Mouse (Mus musculus): ENCODE measurements at regions not wholly inside any gene's neighbourhood (a gene's known extent, or its start where the extent isn't known, plus 50 kb on each side); places are given as distances from the start of the nearest gene placed in this dataset.

DNA sequence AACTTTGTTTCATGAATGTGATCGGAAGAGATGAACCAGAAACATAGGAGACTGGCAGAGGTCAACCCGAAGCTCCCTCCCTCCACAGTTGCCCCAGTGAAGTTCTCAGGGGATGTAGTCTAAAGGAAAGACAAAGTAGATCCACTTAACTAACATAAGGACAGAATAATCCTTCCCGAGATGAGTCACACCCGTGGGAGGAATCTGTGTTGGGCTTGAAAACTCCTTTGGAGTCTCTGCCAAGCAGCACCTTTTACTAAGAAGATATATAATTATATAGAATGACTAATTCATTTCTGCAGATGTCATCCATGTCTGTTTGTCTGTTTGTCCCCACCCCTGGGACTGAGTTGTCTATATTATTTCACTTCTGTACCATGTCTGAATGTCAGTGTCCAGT is 59.1 kb upstream of the Pde1a start:
- H3K4me3 ChIP-seq (ENCODE audit: insufficient read depth in 1 of 2, low read depth in 1 of 2, low read length in 2 of 2, poor library complexity in 1 of 2, severe bottlenecking in 1 of 2), result no peak overlapping the region
- no peaks in the 10 kb centered on the region for H3K36me3 ChIP-seq (ENCODE audit: control insufficient read depth, insufficient read depth, low read length, poor library complexity, severe bottlenecking)
- no peaks in the 10 kb centered on the region for H3K9me3 ChIP-seq (ENCODE audit: control insufficient read depth, insufficient read depth, low read depth, low read length)
- no peak for DNase-seq (ENCODE audit: low read depth, low spot score)
- in situ Hi-C loops (cut with MboI; ENCODE audit: low sequenced_read_pairs in 2 of 2, unreplicated experiment in 2 of 2), result no loop called here
- TF ChIP-seq ZC3H11A (IDR thresholded peaks at IDR 0.05; ENCODE audit: borderline replicate concordance, low read depth, low read length), result no peak
- no peak for TF ChIP-seq HCFC1 (IDR thresholded peaks at IDR 0.05; ENCODE audit: borderline replicate concordance, insufficient read depth, low read length)
- TF ChIP-seq CHD2 (IDR thresholded peaks at IDR 0.05; ENCODE audit: low read depth, low read length), result no peak
- TF ChIP-seq ZNF384 (IDR thresholded peaks at IDR 0.05; ENCODE audit: low read depth, low read length), result no peak
- TF ChIP-seq MAFK (IDR thresholded peaks at IDR 0.05; ENCODE audit: insufficient read depth, low read depth, low read length), result no peak
- no peak overlapping the region for H3K27ac ChIP-seq (ENCODE audit: insufficient read depth, low read depth, low read length, poor library complexity, severe bottlenecking)
- H3K4me1 ChIP-seq (ENCODE audit: control insufficient read depth in 2 of 2, insufficient read depth in 2 of 2, low read length in 2 of 2, poor library complexity in 1 of 2), result no peaks in the 10 kb centered on the region
- no peak overlapping the region for H3K9ac ChIP-seq (ENCODE audit: insufficient read depth, low read depth, low read length, poor library complexity, severe bottlenecking)

DNA sequence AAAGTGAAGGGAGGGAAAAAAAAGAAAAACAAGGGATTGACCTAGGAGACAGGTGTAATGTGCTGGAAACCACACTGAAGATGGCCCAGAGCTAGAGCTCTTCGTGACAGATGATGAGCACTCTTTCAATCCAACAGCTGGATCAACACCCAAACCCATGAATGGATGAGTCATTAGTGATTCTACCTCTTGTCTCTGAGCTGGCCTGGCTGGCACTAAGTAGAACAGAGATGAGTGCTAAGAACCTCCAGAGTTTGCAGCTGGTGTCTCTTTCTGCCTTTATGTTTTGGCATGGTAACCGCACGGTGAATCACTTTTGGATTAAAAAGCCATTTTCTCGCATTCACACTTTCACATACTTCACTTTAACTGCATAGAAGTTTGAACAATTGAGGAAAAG is 57.6 kb upstream of the Pde1a start:
- in situ Hi-C loops (cut with MboI; ENCODE audit: low sequenced_read_pairs in 2 of 2, unreplicated experiment in 2 of 2), result no loop called here
- TF ChIP-seq MAFK (IDR thresholded peaks at IDR 0.05; ENCODE audit: insufficient read depth, low read depth, low read length) (no peak), ZC3H11A (IDR thresholded peaks at IDR 0.05; ENCODE audit: borderline replicate concordance, low read depth, low read length) (no peak), HCFC1 (IDR thresholded peaks at IDR 0.05; ENCODE audit: borderline replicate concordance, insufficient read depth, low read length) (no peak), ZNF384 (IDR thresholded peaks at IDR 0.05; ENCODE audit: low read depth, low read length) (no peak), CHD2 (IDR thresholded peaks at IDR 0.05; ENCODE audit: low read depth, low read length) (no peak)
- H3K4me1 ChIP-seq (ENCODE audit: control insufficient read depth in 2 of 2, insufficient read depth in 2 of 2, low read length in 2 of 2, poor library complexity in 1 of 2), result 0 out of 4 replicates have a peak, but pooled peaks cover 0 to 2% of the 10 kb centered on the region in 2 experiments

More for the DNA sequence above, 57.6 kb upstream of the Pde1a start:
- H3K9me3 ChIP-seq (ENCODE audit: control insufficient read depth, insufficient read depth, low read depth, low read length), result no peaks in the 10 kb centered on the region
- H3K9ac ChIP-seq (ENCODE audit: insufficient read depth, low read depth, low read length, poor library complexity, severe bottlenecking), result no peak overlapping the region
- no peak overlapping the region for H3K27ac ChIP-seq (ENCODE audit: insufficient read depth, low read depth, low read length, poor library complexity, severe bottlenecking)
- H3K4me3 ChIP-seq (ENCODE audit: insufficient read depth in 1 of 2, low read depth in 1 of 2, low read length in 2 of 2, poor library complexity in 1 of 2, severe bottlenecking in 1 of 2), result no peak overlapping the region
- no peaks in the 10 kb centered on the region for H3K36me3 ChIP-seq (ENCODE audit: control insufficient read depth, insufficient read depth, low read length, poor library complexity, severe bottlenecking)
- no peak for DNase-seq (ENCODE audit: low read depth, low spot score)
